Comparison of ENCODE assay signal across 8 mouse cellular contexts in genomic region chr3:116327001-116327615, GRCm38 (mm10).
A peak's percentile ranks its signal among the peaks of the same experiment; 100 is the strongest.
DNase-seq lines count a peak whose midpoint lies in the region; ATAC-seq and TF ChIP-seq lines count a peak whose summit lies in the region.

No protein-coding gene starts in this region.

- no peaks in the 10 kb centered on the region for H3K27me3 ChIP-seq in C2C12 (ENCODE audit: control insufficient read depth, insufficient read depth, insufficient read length)
- no peaks in the 10 kb centered on the region for H3K27me3 ChIP-seq in heart, embryonic 12.5 days (replicated peaks)
- no peaks in the 10 kb centered on the region for H3K27me3 ChIP-seq in kidney, embryonic 16.5 days (ENCODE audit: insufficient read depth, low read length)
- no peaks in the 10 kb centered on the region for H3K27me3 ChIP-seq in liver, adult 2 months (ENCODE audit: control insufficient read depth, insufficient read depth, low read length)
- H3K27me3 ChIP-seq in stomach, embryonic 14.5 days (ENCODE audit: control insufficient read depth, insufficient read depth, low read length): no peaks in the 10 kb centered on the region

- no peak for TF ChIP-seq POLR2A in embryonic fibroblast, embryonic 13.5 days (IDR thresholded peaks at IDR 0.05; ENCODE audit: low read depth, low read length)
- TF ChIP-seq POLR2A in liver, adult 2 months (IDR thresholded peaks at IDR 0.05; ENCODE audit: extremely low read depth, insufficient read depth, low read length): no peak

- H3K27ac ChIP-seq in embryonic fibroblast, embryonic 13.5 days (ENCODE audit: insufficient read depth, low read length): no peak overlapping the region
- H3K27ac ChIP-seq in heart, embryonic 12.5 days (ENCODE audit: poor library complexity, severe bottlenecking): no peak overlapping the region
- H3K27ac ChIP-seq in kidney, embryonic 16.5 days (ENCODE audit: low read length): no peak overlapping the region
- no peak overlapping the region for H3K27ac ChIP-seq in liver, adult 2 months (replicated peaks; ENCODE audit: insufficient read depth, low read depth, low read length)
- no peak overlapping the region for H3K27ac ChIP-seq in stomach, embryonic 14.5 days (ENCODE audit: low read length)

- peak; percentile 95 for DNase-seq in brain, adult 2 months (ENCODE audit: low read depth, low spot score)
- DNase-seq in liver, adult 2 months (ENCODE audit: extremely low read depth, low read depth, low spot score): peak; percentile 72
- DNase-seq in natural killer cell, adult 2 months (ENCODE audit: low spot score in 2 of 2): peak; percentile 33 to 65

- H3K9ac ChIP-seq in heart, embryonic 12.5 days: peak overlapping the region; percentile 49; the same call in 1 of the 2 replicates
- peak overlapping the region; percentile 24; the same call in 1 of the 2 replicates for H3K9ac ChIP-seq in kidney, embryonic 16.5 days (replicated peaks; ENCODE audit: low read length)
- H3K9ac ChIP-seq in liver, adult 2 months (ENCODE audit: low read depth, low read length): no peak overlapping the region
- H3K9ac ChIP-seq in stomach, embryonic 14.5 days (replicated peaks; ENCODE audit: low read depth, low read length): no peak overlapping the region; the same call in 1 of the 2 replicates

- TF ChIP-seq CTCF in C2C12 (IDR thresholded peaks at IDR 0.05; ENCODE audit: control insufficient read depth, insufficient read depth, insufficient read length): peak; percentile 93
- peak; percentile 99 for TF ChIP-seq CTCF in embryonic fibroblast, embryonic 13.5 days (IDR thresholded peaks at IDR 0.05; ENCODE audit: borderline replicate concordance, insufficient read depth, low read length)
- TF ChIP-seq CTCF in liver, adult 2 months (IDR thresholded peaks at IDR 0.05; ENCODE audit: low read depth, low read length): peak; percentile 100

- no peaks in the 10 kb centered on the region for H3K9me3 ChIP-seq in heart, embryonic 12.5 days (replicated peaks)
- H3K9me3 ChIP-seq in kidney, embryonic 16.5 days (ENCODE audit: low read length): no peaks in the 10 kb centered on the region
- H3K9me3 ChIP-seq in stomach, embryonic 14.5 days (ENCODE audit: control insufficient read depth, low read depth, low read length): no peaks in the 10 kb centered on the region

- ATAC-seq in heart, embryonic 12.5 days (ENCODE audit: insufficient number of reproducible peaks, low FRiP score): 0 out of 2 replicates have a peak, but pooled peaks have one; percentile 40
- peak; percentile 68 for ATAC-seq in kidney, embryonic 16.5 days (ENCODE audit: low FRiP score, low TSS enrichment)
- peak; percentile 63 for ATAC-seq in stomach, embryonic 14.5 days (ENCODE audit: insufficient number of reproducible peaks, insufficient read depth, low FRiP score, low read depth)

- peak overlapping the region; percentile 70 for H3K4me2 ChIP-seq in heart, embryonic 12.5 days
- H3K4me2 ChIP-seq in kidney, embryonic 16.5 days (replicated peaks; ENCODE audit: low read depth, low read length): peak overlapping the region; percentile 43
- H3K4me2 ChIP-seq in stomach, embryonic 14.5 days (replicated peaks; ENCODE audit: low read depth, low read length): peak overlapping the region; percentile 39

- H3K79me3 ChIP-seq in C2C12 (ENCODE audit: low read depth): no peaks in the 10 kb centered on the region

- H3K4me3 ChIP-seq in C2C12 (ENCODE audit: insufficient read depth, poor library complexity, severe bottlenecking): no peak overlapping the region
- H3K4me3 ChIP-seq in embryonic fibroblast, embryonic 13.5 days (ENCODE audit: insufficient read depth, low read length): no peak overlapping the region
- H3K4me3 ChIP-seq in heart, embryonic 12.5 days: peak overlapping the region; percentile 27
- peak overlapping the region; percentile 6; the same call in 1 of the 2 replicates for H3K4me3 ChIP-seq in kidney, embryonic 16.5 days (ENCODE audit: low read length)
- H3K4me3 ChIP-seq in liver, adult 2 months (ENCODE audit: insufficient read depth, low read depth, low read length): no peak overlapping the region
- 0 out of 2 replicates have a peak overlapping the region, but pooled peaks have one; percentile 4 for H3K4me3 ChIP-seq in stomach, embryonic 14.5 days (ENCODE audit: low read depth, low read length)

- no peaks in the 10 kb centered on the region for H3K36me3 ChIP-seq in C2C12 (ENCODE audit: control insufficient read depth, insufficient read depth)
- peaks cover 2% of the 10 kb centered on the region; the same call in 1 of the 2 replicates for H3K36me3 ChIP-seq in heart, embryonic 12.5 days
- 0 out of 2 replicates have a peak, but pooled peaks cover 7% of the 10 kb centered on the region for H3K36me3 ChIP-seq in kidney, embryonic 16.5 days (ENCODE audit: insufficient read depth, low read length)
- no peaks in the 10 kb centered on the region for H3K36me3 ChIP-seq in liver, adult 2 months (ENCODE audit: control insufficient read depth, insufficient read depth, low read length)
- no peaks in the 10 kb centered on the region for H3K36me3 ChIP-seq in stomach, embryonic 14.5 days (ENCODE audit: control insufficient read depth, insufficient read depth, low read length)

- H3ac ChIP-seq in C2C12 (ENCODE audit: control insufficient read depth, insufficient read length, low read depth): no peak overlapping the region

- 5% methylated on average over 23 of the region's 23 CpGs for WGBS in heart, embryonic 12.5 days
- 13% methylated on average over 23 of the region's 23 CpGs for WGBS in kidney, embryonic 16.5 days
- WGBS in liver, adult 2 months: 8% methylated on average over 23 of the region's 23 CpGs
- WGBS in stomach, embryonic 14.5 days: 10% methylated on average over 23 of the region's 23 CpGs

- H3K4me1 ChIP-seq in embryonic fibroblast, embryonic 13.5 days (ENCODE audit: control insufficient read depth, insufficient read depth, low read length): no peaks in the 10 kb centered on the region
- peaks cover 8% of the 10 kb centered on the region; the same call in 1 of the 2 replicates for H3K4me1 ChIP-seq in heart, embryonic 12.5 days (replicated peaks)
- H3K4me1 ChIP-seq in kidney, embryonic 16.5 days (ENCODE audit: insufficient read depth, low read length): 0 out of 2 replicates have a peak, but pooled peaks cover 3% of the 10 kb centered on the region
- peaks cover 4% of the 10 kb centered on the region; the same call in 1 of the 2 replicates for H3K4me1 ChIP-seq in liver, adult 2 months (ENCODE audit: control insufficient read depth, insufficient read depth, low read length)
- H3K4me1 ChIP-seq in stomach, embryonic 14.5 days (ENCODE audit: control insufficient read depth, insufficient read depth, low read length): peaks cover 4% of the 10 kb centered on the region; the same call in 1 of the 2 replicates

- H3K79me2 ChIP-seq in C2C12 (ENCODE audit: control insufficient read depth, insufficient read depth): no peaks in the 10 kb centered on the region
- H3K79me2 ChIP-seq in liver, adult 2 months (ENCODE audit: control insufficient read depth, insufficient read depth, low read length): no peaks in the 10 kb centered on the region

TF ChIP-seq in C2C12, 6 proteins besides CTCF, POLR2A, EP300 and RAD21:
- TF ChIP-seq CEBPB (IDR thresholded peaks at IDR 0.05; ENCODE audit: low read depth) (no peak), MAX (IDR thresholded peaks at IDR 0.05) (no peak), MYOD1 (IDR thresholded peaks at IDR 0.05; ENCODE audit: control insufficient read depth, insufficient read length, low read depth) (no peak), FOSL1 (IDR thresholded peaks at IDR 0.05; ENCODE audit: insufficient read depth, low read length, poor library complexity, severe bottlenecking) (no peak), MYOG (IDR thresholded peaks at IDR 0.05; ENCODE audit: control insufficient read depth, extremely low read depth, insufficient read length) (no peak), USF1 (IDR thresholded peaks at IDR 0.05; ENCODE audit: low read depth) (no peak)

Comparison
In these comparisons a context has a peak if more than half of its experiments do, and no peak if none do; other contexts are left out.
1. H3K4me3 ChIP-seq: peak in heart, embryonic 12.5 days (single experiment), kidney, embryonic 16.5 days (single experiment) and stomach, embryonic 14.5 days (single experiment); none in C2C12 (single experiment), embryonic fibroblast, embryonic 13.5 days (single experiment) and liver, adult 2 months (single experiment).
2. H3K9ac ChIP-seq: peak in heart, embryonic 12.5 days (single experiment) and kidney, embryonic 16.5 days (single experiment); none in liver, adult 2 months (single experiment) and stomach, embryonic 14.5 days (single experiment).
3. Peak in every context shown above with its lines, with median percentiles within 50 percentile points of each other: CTCF ChIP-seq, DNase-seq, ATAC-seq and H3K4me2 ChIP-seq.